Mouse (Mus musculus): ENCODE data around the gene Vmn1r89. TPM values are rescaled to one million over a fixed set of nuclear protein-coding genes. Genes with fewer than 3 reads are reported as not detected.

The Vmn1r89 gene
- not detected in 2 replicates for polyA plus RNA-seq (2015; fragmentation: Nextera tagmentation; extraction: Ambion mirVana)

DNA sequence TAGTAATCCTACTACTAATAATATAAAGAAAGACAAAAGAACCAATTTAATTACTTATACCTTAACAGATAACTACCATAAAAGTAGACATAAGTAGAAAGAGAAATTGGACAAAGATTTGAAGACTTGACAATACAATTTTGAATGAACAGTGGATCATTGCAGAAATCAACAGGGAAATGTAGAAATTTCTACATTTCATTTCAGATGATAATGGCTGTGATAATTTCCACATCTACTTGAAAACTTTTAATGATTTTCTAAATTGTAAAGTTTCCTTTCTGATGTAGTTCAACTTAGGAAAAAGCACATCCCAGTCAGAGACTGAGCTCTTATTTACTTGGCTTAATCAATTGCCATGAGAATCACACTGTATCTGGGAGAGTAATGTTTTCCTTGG, at the start of gene Vmn1r89:
TSS of gene Vmn1r89 (plus strand) at position 301 of the 400 bp plus-strand sequence.
- no peak within 1 kb of the TSS for H3K4me3 ChIP-seq (replicated peaks)
- H3K36me3 ChIP-seq: no peaks in the 10 kb centered on the region
- no peak within 1 kb of the TSS for H3K27ac ChIP-seq (replicated peaks)
- H3K4me1 ChIP-seq: no peaks in the 10 kb centered on the region
- ATAC-seq (ENCODE audit: low FRiP score): no peak
- H3K9ac ChIP-seq (replicated peaks): no peak within 1 kb of the TSS
- no peak within 1 kb of the TSS for H3K4me2 ChIP-seq
- H3K9me3 ChIP-seq (replicated peaks): no peaks in the 10 kb centered on the region
- H3K27me3 ChIP-seq (replicated peaks): no peaks in the 10 kb centered on the region

GRCm38 (mm10) chr7:13260746-13261700, 48.2 kb downstream of the Vmn1r89 start:
- Histone ChIP-seq H3K36me3 (no peaks in the 10 kb centered on the region; the same call in 1 of the 2 replicates), H3K4me3 (replicated peaks) (no peak overlapping the region), H3K27ac (replicated peaks) (no peak overlapping the region), H3K9me3 (replicated peaks) (no peaks in the 10 kb centered on the region), H3K4me2 (no peak overlapping the region), H3K9ac (replicated peaks) (no peak overlapping the region), H3K4me1 (peaks cover 3% of the 10 kb centered on the region; the same call in 1 of the 2 replicates), H3K27me3 (replicated peaks) (no peaks in the 10 kb centered on the region)
- 58% methylated on average over 50 of the region's 50 CpGs for WGBS
- no peak for ATAC-seq (ENCODE audit: low FRiP score)

DNA sequence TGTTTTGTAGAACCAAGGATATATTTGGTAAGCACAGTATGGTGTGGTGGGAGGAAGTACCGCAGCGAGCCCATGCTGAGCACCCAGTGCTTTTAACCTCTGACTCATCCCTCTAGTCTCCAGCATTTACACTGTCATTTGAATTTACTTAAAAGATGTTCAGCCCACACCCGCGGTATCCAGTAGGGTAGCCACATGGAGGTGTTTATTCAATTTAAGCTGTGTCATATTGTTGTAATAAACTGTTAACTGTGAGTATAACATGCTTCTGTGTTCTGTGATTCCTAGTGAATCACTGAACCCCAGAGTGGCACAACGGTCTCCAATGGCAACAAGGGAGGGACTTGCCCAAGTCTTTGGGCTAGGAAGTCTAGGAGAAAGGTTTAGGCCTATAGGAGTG, 51.0 kb downstream of the Vmn1r89 start:
- no peak for ATAC-seq (ENCODE audit: low FRiP score)
- no peaks in the 10 kb centered on the region for H3K9me3 ChIP-seq (replicated peaks)
- no peak overlapping the region for H3K9ac ChIP-seq (replicated peaks)
- 79% methylated on average over 5 of the region's 5 CpGs for WGBS
- no peak overlapping the region for H3K27ac ChIP-seq (replicated peaks)
- no peaks in the 10 kb centered on the region; the same call in 1 of the 2 replicates for H3K36me3 ChIP-seq
- peaks cover 3% of the 10 kb centered on the region; the same call in 1 of the 2 replicates for H3K4me1 ChIP-seq
- no peak overlapping the region for H3K4me3 ChIP-seq (replicated peaks)
- H3K27me3 ChIP-seq (replicated peaks): no peaks in the 10 kb centered on the region
- H3K4me2 ChIP-seq: no peak overlapping the region

DNA sequence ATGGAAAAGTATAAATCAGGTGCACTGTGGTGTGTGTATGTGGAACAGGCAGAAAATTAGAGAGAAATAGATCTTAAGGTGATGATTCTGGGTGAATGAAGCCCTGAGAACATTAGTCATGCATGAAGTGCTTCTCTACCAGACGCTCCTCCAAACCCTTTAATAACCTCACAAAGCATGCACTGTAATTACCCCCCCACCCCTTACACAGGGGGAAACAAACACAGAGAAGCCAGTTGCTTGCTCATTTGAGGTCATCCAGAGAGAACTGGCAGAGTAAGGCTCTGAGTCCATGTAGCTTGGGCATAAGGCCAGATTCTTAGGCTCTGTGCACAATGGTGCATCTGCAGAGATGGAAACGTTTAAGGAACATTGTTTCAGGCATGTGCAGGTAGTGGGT, 51.6 kb downstream of the Vmn1r89 start:
- Histone ChIP-seq H3K27ac (replicated peaks) (no peak overlapping the region), H3K4me3 (replicated peaks) (no peak overlapping the region), H3K36me3 (no peaks in the 10 kb centered on the region; the same call in 1 of the 2 replicates), H3K27me3 (replicated peaks) (no peaks in the 10 kb centered on the region), H3K9me3 (replicated peaks) (no peaks in the 10 kb centered on the region), H3K4me2 (no peak overlapping the region), H3K9ac (replicated peaks) (no peak overlapping the region), H3K4me1 (peaks cover 3% of the 10 kb centered on the region; the same call in 1 of the 2 replicates)
- no peak for ATAC-seq (ENCODE audit: low FRiP score)
- 44% methylated on average over 2 of the region's 2 CpGs for WGBS

GRCm38 (mm10) chr7:13268749-13269260, 56.0 kb downstream of the Vmn1r89 start:
- Histone ChIP-seq H3K36me3 (peaks cover 2% of the 10 kb centered on the region; the same call in 1 of the 2 replicates), H3K27ac (replicated peaks) (no peak overlapping the region), H3K27me3 (replicated peaks) (no peaks in the 10 kb centered on the region), H3K4me2 (no peak overlapping the region), H3K4me1 (peaks cover 3% of the 10 kb centered on the region; the same call in 1 of the 2 replicates), H3K9ac (replicated peaks) (no peak overlapping the region), H3K9me3 (replicated peaks) (no peaks in the 10 kb centered on the region), H3K4me3 (replicated peaks) (no peak overlapping the region)
- no peak for ATAC-seq (ENCODE audit: low FRiP score)
- WGBS: 92% methylated on average over 4 of the region's 4 CpGs

- Histone ChIP-seq H3K9me3 (replicated peaks) (no peaks in the 10 kb centered on the region), H3K4me1 (peaks cover 3% of the 10 kb centered on the region; the same call in 1 of the 2 replicates), H3K4me3 (replicated peaks) (no peak overlapping the region), H3K9ac (replicated peaks) (no peak overlapping the region), H3K27me3 (replicated peaks) (no peaks in the 10 kb centered on the region), H3K36me3 (peaks cover 7% of the 10 kb centered on the region), H3K27ac (replicated peaks) (no peak overlapping the region), H3K4me2 (no peak overlapping the region)
- 74% methylated on average over 11 of the region's 11 CpGs for WGBS
- ATAC-seq (ENCODE audit: low FRiP score): no peak
These were observed 56.6 kb downstream of the Vmn1r89 start for GRCm38 (mm10) chr7:13269394-13269793.

Other genes starting within 250 kb of the Vmn1r89 start
- 13.1 and 13.3 TPM in 2 replicates for gene Zfp324, start 247.2 kb upstream of the Vmn1r89 start, polyA plus RNA-seq (2015; fragmentation: Nextera tagmentation; extraction: Ambion mirVana)
- gene Zfp446, start 235.2 kb upstream of the Vmn1r89 start, polyA plus RNA-seq (2015; fragmentation: Nextera tagmentation; extraction: Ambion mirVana): 9.1 and 10.3 TPM in 2 replicates
- gene Slc27a5, start 214.8 kb upstream of the Vmn1r89 start, polyA plus RNA-seq (2015; fragmentation: Nextera tagmentation; extraction: Ambion mirVana): 0.49 and 0.68 TPM in 2 replicates
- 202 and 224 TPM in 2 replicates for gene Trim28, start 213.9 kb upstream of the Vmn1r89 start, polyA plus RNA-seq (2015; fragmentation: Nextera tagmentation; extraction: Ambion mirVana)
- gene Zbtb45, start 203.0 kb upstream of the Vmn1r89 start, polyA plus RNA-seq (2015; fragmentation: Nextera tagmentation; extraction: Ambion mirVana): 37.6 and 38.7 TPM in 2 replicates
- 165 and 170 TPM in 2 replicates for gene Chmp2a, start 178.2 kb upstream of the Vmn1r89 start, polyA plus RNA-seq (2015; fragmentation: Nextera tagmentation; extraction: Ambion mirVana)
- 129 and 149 TPM in 2 replicates for gene Ube2m, start 174.7 kb upstream of the Vmn1r89 start, polyA plus RNA-seq (2015; fragmentation: Nextera tagmentation; extraction: Ambion mirVana)
- 7.7 and 8.8 TPM in 2 replicates for gene Mzf1, start 158.3 kb upstream of the Vmn1r89 start, polyA plus RNA-seq (2015; fragmentation: Nextera tagmentation; extraction: Ambion mirVana)
- gene Vmn1r85, start 117.8 kb upstream of the Vmn1r89 start, polyA plus RNA-seq (2015; fragmentation: Nextera tagmentation; extraction: Ambion mirVana): 0.12 and 0.20 TPM in 2 replicates
- gene Vmn1r86, start 93.1 kb upstream of the Vmn1r89 start, polyA plus RNA-seq (2015; fragmentation: Nextera tagmentation; extraction: Ambion mirVana): not detected in 2 replicates
- gene Vmn1r87, start 72.9 kb upstream of the Vmn1r89 start, polyA plus RNA-seq (2015; fragmentation: Nextera tagmentation; extraction: Ambion mirVana): not detected in 2 replicates
- not detected in 2 replicates for gene Vmn1r88, start 53.5 kb upstream of the Vmn1r89 start, polyA plus RNA-seq (2015; fragmentation: Nextera tagmentation; extraction: Ambion mirVana)
- 29.5 and 48.4 TPM in 2 replicates for gene Lig1, start 64.3 kb downstream of the Vmn1r89 start, polyA plus RNA-seq (2015; fragmentation: Nextera tagmentation; extraction: Ambion mirVana)
- 9.4 and 9.6 TPM in 2 replicates for gene Zswim9, start 65.7 kb downstream of the Vmn1r89 start, polyA plus RNA-seq (2015; fragmentation: Nextera tagmentation; extraction: Ambion mirVana)
- gene Pla2g4c, start 111.6 kb downstream of the Vmn1r89 start, polyA plus RNA-seq (2015; fragmentation: Nextera tagmentation; extraction: Ambion mirVana): 0.69 and 0.72 TPM in 2 replicates
- gene Cabp5, start 185.1 kb downstream of the Vmn1r89 start, polyA plus RNA-seq (2015; fragmentation: Nextera tagmentation; extraction: Ambion mirVana): 0.18 TPM in 1 of 2 replicates, not detected in the other
- not detected in 2 replicates for gene Bsph1, start 237.8 kb downstream of the Vmn1r89 start, polyA plus RNA-seq (2015; fragmentation: Nextera tagmentation; extraction: Ambion mirVana)